19 mouse cellular contexts compared by ENCODE assay signal in genomic region chr13:34497667-34498066, GRCm38 (mm10).
DNase-seq lines count a peak whose midpoint lies in the region; ATAC-seq and TF ChIP-seq lines count a peak whose summit lies in the region.
"Had no signal": no experiment of that assay in that cellular context is flagged by ENCODE, and none has a peak within 500 bp of the region (broad histone marks: within the 10 kb centered on the region; RNA-seq: fewer than 3 reads in every experiment).

No protein-coding gene starts in this region.

- no peaks in the 10 kb centered on the region for H3K9me3 ChIP-seq in liver, postnatal 0 days (ENCODE audit: low read length)
- no peaks in the 10 kb centered on the region for H3K9me3 ChIP-seq in liver, embryonic 11.5 days (ENCODE audit: control insufficient read depth, low read length)
- H3K9me3 ChIP-seq: hindbrain, embryonic 12.5 days; hindbrain, embryonic 15.5 days had no signal

- TF ChIP-seq CTCF in liver, postnatal 0 days (IDR thresholded peaks at IDR 0.05; ENCODE audit: low read depth): no peak
- TF ChIP-seq CTCF in gastrocnemius, adult 2 months (IDR thresholded peaks at IDR 0.05): no peak

- peak; percentile 62 for ATAC-seq in liver, postnatal 0 days
- no peak for ATAC-seq in liver, embryonic 11.5 days (replicated peaks; ENCODE audit: low FRiP score)
- ATAC-seq: CD4-positive, CD25-positive, alpha-beta regulatory T cell, adult 4 months; forebrain, embryonic 14.5 days; forebrain, postnatal 0 days had no signal

- H3K4me2 ChIP-seq in liver, postnatal 0 days (ENCODE audit: low read depth, low read length): no peak overlapping the region
- no peak overlapping the region for H3K4me2 ChIP-seq in liver, embryonic 11.5 days
- H3K4me2 ChIP-seq: heart, embryonic 11.5 days; hindbrain, embryonic 12.5 days; hindbrain, embryonic 15.5 days had no signal

- H3K4me1 ChIP-seq in liver, postnatal 0 days (ENCODE audit: insufficient read depth): no peaks in the 10 kb centered on the region
- no peaks in the 10 kb centered on the region for H3K4me1 ChIP-seq in liver, embryonic 11.5 days (replicated peaks; ENCODE audit: control insufficient read depth, insufficient read depth, low read length)
- H3K4me1 ChIP-seq: hindbrain, embryonic 12.5 days; hindbrain, embryonic 15.5 days had no signal

- DNase-seq in layer of hippocampus, adult 18-20 months (ENCODE audit: low spot score in 2 of 2): peak; percentile 5 to 51
- no peak for DNase-seq in layer of hippocampus, postnatal 10 days (ENCODE audit: low spot score in 2 of 2)
- DNase-seq in liver, postnatal 0 days: peak; percentile 46
- no peak for DNase-seq in liver, embryonic 11.5 days (ENCODE audit: low spot score)
- DNase-seq in fat pad, adult 2 months (ENCODE audit: extremely low read depth, low read depth, low spot score): peak; percentile 2
- DNase-seq in cerebellum, postnatal 25 days: no peak
- no peak for DNase-seq in gastrocnemius, adult 2 months
- DNase-seq: adrenal gland, postnatal 10 days; adrenal gland, postnatal 36 days; cerebellum, adult 11-12 months; cerebellum, adult 8-10 months; forebrain, postnatal 0 days; gastrocnemius, postnatal 25 days; heart, adult 2 months had no signal

- no peak overlapping the region for H3K9ac ChIP-seq in liver, postnatal 0 days (replicated peaks)
- no peak overlapping the region for H3K9ac ChIP-seq in liver, embryonic 11.5 days (ENCODE audit: low read depth, low read length)
- H3K9ac ChIP-seq: forebrain, postnatal 0 days; hindbrain, embryonic 12.5 days; hindbrain, embryonic 15.5 days had no signal

- H3K4me3 ChIP-seq in liver, postnatal 0 days (ENCODE audit: low read depth, low read length): no peak overlapping the region
- no peak overlapping the region for H3K4me3 ChIP-seq in liver, embryonic 11.5 days (ENCODE audit: low read depth, low read length)
- no peak overlapping the region for H3K4me3 ChIP-seq in gastrocnemius, adult 2 months
- H3K4me3 ChIP-seq: heart, adult 2 months; hindbrain, embryonic 12.5 days; hindbrain, embryonic 15.5 days had no signal

- WGBS in liver, postnatal 0 days (ENCODE audit: insufficient replicate concordance): 51% methylated on average over 3 of the region's 3 CpGs
- WGBS in liver, embryonic 11.5 days: 68% methylated on average over 3 of the region's 3 CpGs

- H3K36me3 ChIP-seq in liver, postnatal 0 days (replicated peaks; ENCODE audit: insufficient read depth, low read length): no peaks in the 10 kb centered on the region
- H3K36me3 ChIP-seq in liver, embryonic 11.5 days (ENCODE audit: control insufficient read depth, insufficient read depth, low read length): no peaks in the 10 kb centered on the region
- H3K36me3 ChIP-seq: hindbrain, embryonic 12.5 days; hindbrain, embryonic 15.5 days had no signal

- TF ChIP-seq EP300 in liver, postnatal 0 days (IDR thresholded peaks at IDR 0.05; ENCODE audit: low read depth): no peak

- no peaks in the 10 kb centered on the region for H3K27me3 ChIP-seq in liver, postnatal 0 days (ENCODE audit: insufficient read depth, low read length)
- no peaks in the 10 kb centered on the region for H3K27me3 ChIP-seq in liver, embryonic 11.5 days (replicated peaks; ENCODE audit: control insufficient read depth, insufficient read depth, low read length)
- H3K27me3 ChIP-seq: hindbrain, embryonic 12.5 days; hindbrain, embryonic 15.5 days had no signal

- intact Hi-C loops in gastrocnemius, adult 2 months (cut with DNase I): no loop called here

- no peak overlapping the region for H3K27ac ChIP-seq in liver, postnatal 0 days (ENCODE audit: low read depth)
- H3K27ac ChIP-seq in liver, embryonic 11.5 days (ENCODE audit: low read depth, low read length): no peak overlapping the region
- no peak overlapping the region for H3K27ac ChIP-seq in gastrocnemius, adult 2 months
- H3K27ac ChIP-seq: heart, adult 2 months; hindbrain, embryonic 12.5 days; hindbrain, embryonic 15.5 days had no signal

Comparison
In these comparisons a context has a peak if more than half of its experiments do, and no peak if none do; other contexts are left out.
1. DNase-seq: peak in layer of hippocampus, adult 18-20 months (2 of 2), liver, postnatal 0 days (single experiment) and fat pad, adult 2 months (single experiment); none in layer of hippocampus, postnatal 10 days (0 of 2), liver, embryonic 11.5 days (single experiment), cerebellum, postnatal 25 days (0 of 2) and gastrocnemius, adult 2 months (single experiment).